Mouse (Mus musculus) heart, embryonic 14.5 days (tissue): ENCODE measurements at regions not wholly inside any gene's neighbourhood (a gene's known extent, or its start where the extent isn't known, plus 50 kb on each side); places are given as distances from the start of the nearest gene placed in this dataset.

Source experiments
- ATAC-seq: fragments of 200-750 bp; cut with Nextera tagmentation; 2 replicates; pipeline ENCODE4 v1.8.0; 2017; ENCODE audit warnings: low read depth, moderate TSS enrichment; ENCODE audit not compliant: insufficient number of reproducible peaks, insufficient read depth, low FRiP score
- H3K27ac ChIP-seq, 2 experiments: fragments of 200-500 bp in 1 of 2; fragments of 300-500 bp in 1 of 2; sonication (generic) in 1 of 2; replicated peaks in 1 of 2; 2 replicates each; pipeline ENCODE4 v1.5.1; 2012 to 2014; ENCODE audit warnings: low read depth in 2 of 2, low read length in 2 of 2, control low read depth in 1 of 2, mild to moderate bottlenecking in 1 of 2, mixed read lengths in 1 of 2; ENCODE audit not compliant: control insufficient read depth in 1 of 2, insufficient read depth in 1 of 2
- H3K27me3 ChIP-seq: fragments of 300-500 bp; sonication (generic); 2 replicates; pipeline ENCODE4 v1.6.1; 2014; ENCODE audit warnings: mild to moderate bottlenecking, low read length, control low read depth; ENCODE audit not compliant: control insufficient read depth, insufficient read depth
- H3K36me3 ChIP-seq: fragments of 300-500 bp; sonication (generic); 2 replicates; pipeline ENCODE4 v1.6.1; 2014; ENCODE audit warnings: mild to moderate bottlenecking, control low read depth, low read length, mixed read lengths; ENCODE audit not compliant: control insufficient read depth, insufficient read depth
- H3K4me1 ChIP-seq, 2 experiments: fragments of 200-500 bp in 1 of 2; fragments of 300-500 bp in 1 of 2; sonication (generic) in 1 of 2; 2 replicates each; pipeline ENCODE4 v1.6.1; 2012 to 2014; ENCODE audit warnings: low read length in 2 of 2, control low read depth in 1 of 2, mixed read lengths in 1 of 2; ENCODE audit not compliant: control insufficient read depth in 2 of 2, insufficient read depth in 2 of 2
- H3K4me2 ChIP-seq: fragments of 300-500 bp; sonication (generic); 2 replicates; pipeline ENCODE4 v1.6.1; 2014; ENCODE audit warnings: mild to moderate bottlenecking, low read length
- H3K4me3 ChIP-seq, 2 experiments: fragments of 200-500 bp in 1 of 2; fragments of 300-500 bp in 1 of 2; sonication (generic) in 1 of 2; 2 replicates each; pipeline ENCODE4 v1.5.1; 2012 to 2014; ENCODE audit warnings: low read length in 2 of 2, mild to moderate bottlenecking in 2 of 2, control low read depth in 1 of 2, low read depth in 1 of 2, moderate library complexity in 1 of 2; ENCODE audit not compliant: control insufficient read depth in 1 of 2, insufficient read depth in 1 of 2
- H3K9ac ChIP-seq: fragments of 300-500 bp; sonication (generic); 2 replicates; pipeline ENCODE4 v1.6.1; 2014; ENCODE audit warnings: mild to moderate bottlenecking, low read length
- H3K9me3 ChIP-seq: fragments of 300-500 bp; sonication (generic); 2 replicates; pipeline ENCODE4 v1.6.1; 2016; ENCODE audit warnings: low read length, control low read depth; ENCODE audit not compliant: control insufficient read depth
- WGBS: fragments of 180-500 bp; shearing (Covaris S2); extraction: QIAGEN DNeasy Blood & Tissue Kit; methylation state at CpG from one replicate; pipeline ENCODE4 v1.1.7; 2014; 5-methylcytosine and 5-hydroxymethylcytosine counted together

- Histone ChIP-seq H3K4me2 (no peak overlapping the region), H3K27me3 (no peaks in the 10 kb centered on the region), H3K4me1 (no peaks in the 10 kb centered on the region), H3K27ac (no peak overlapping the region), H3K36me3 (no peaks in the 10 kb centered on the region), H3K9me3 (no peaks in the 10 kb centered on the region), H3K4me3 (no peak overlapping the region), H3K9ac (no peak overlapping the region)
- 46% methylated on average over 8 of the region's 8 CpGs for WGBS
- ATAC-seq, result no peak
Observed at GRCm38 (mm10) chr15:86814808-86815421, 600.7 kb downstream of the Tbc1d22a start.

DNA sequence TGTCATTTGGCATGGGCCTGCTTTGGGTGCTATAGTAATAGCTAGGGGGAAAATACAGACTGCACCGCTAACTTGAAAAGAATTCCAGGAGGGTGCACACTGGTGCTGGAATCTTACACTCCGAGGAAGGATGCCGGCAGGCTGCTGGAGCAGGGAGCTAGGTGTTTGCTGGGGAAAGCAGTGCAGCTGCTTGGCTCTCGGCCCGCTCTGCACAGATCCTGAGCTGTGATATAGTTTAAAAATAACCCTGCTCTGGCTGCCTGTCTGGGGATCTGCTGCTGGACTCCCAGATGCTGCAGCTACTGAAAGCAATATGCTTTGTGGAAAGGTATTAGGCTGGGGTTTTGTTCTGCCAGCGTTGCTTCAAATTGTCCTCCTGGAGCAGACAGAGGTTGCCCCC lies 621.7 kb downstream of the Tbc1d22a start:
- no peaks in the 10 kb centered on the region for H3K27me3 ChIP-seq
- H3K36me3 ChIP-seq, result no peaks in the 10 kb centered on the region
- H3K9me3 ChIP-seq, result no peaks in the 10 kb centered on the region
- H3K4me2 ChIP-seq, result peak overlapping the region; percentile 25; the same call in 1 of the 2 replicates
- H3K9ac ChIP-seq, result no peak overlapping the region
- 0 out of 4 replicates have a peak overlapping the region, but pooled peaks of 1 of the 2 experiments have one; percentile 28 for H3K27ac ChIP-seq
- H3K4me3 ChIP-seq, result no peak overlapping the region
- ATAC-seq, result no peak
- 19% methylated on average over 6 of the region's 6 CpGs for WGBS
- peaks cover 12 to 19% of the 10 kb centered on the region in 2 experiments for H3K4me1 ChIP-seq

DNA sequence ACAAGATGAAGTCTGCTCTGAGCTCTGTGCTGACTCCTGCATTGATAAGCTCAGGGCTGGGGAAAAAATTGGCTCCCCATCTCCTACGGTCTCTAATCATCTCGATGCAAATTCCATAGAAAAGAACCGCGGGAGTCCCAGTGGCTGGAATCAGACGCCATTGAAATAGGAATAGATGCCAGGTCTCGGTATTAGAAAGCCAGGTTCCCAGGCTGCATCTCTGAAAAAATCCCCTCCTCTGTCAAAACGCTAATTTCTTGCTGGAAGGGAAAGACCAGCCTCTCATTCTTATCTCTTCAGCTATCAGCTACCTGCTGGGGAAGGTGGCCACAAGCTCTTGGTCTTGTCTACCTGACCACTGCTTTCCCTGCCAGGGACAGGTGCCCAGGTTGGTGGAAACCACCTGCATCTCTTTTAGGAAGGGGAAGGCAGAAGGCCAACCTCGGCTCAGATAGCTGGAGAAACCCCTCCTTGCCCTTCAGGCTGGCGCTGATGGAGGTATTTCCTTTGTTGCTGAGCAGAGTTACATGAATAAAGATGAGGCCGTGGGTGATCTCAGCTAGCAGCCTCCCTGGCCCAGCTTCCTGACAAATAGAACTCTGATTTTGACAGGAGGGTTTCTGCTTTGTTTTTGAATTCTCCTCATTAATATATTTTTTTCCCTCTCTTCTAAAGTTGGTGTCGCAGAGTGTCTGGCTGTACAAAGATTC lies 638.1 kb downstream of the Tbc1d22a start:
- Histone ChIP-seq H3K4me1 (no peaks in the 10 kb centered on the region), H3K4me2 (no peak overlapping the region), H3K27ac (no peak overlapping the region), H3K9me3 (no peaks in the 10 kb centered on the region), H3K27me3 (no peaks in the 10 kb centered on the region), H3K4me3 (no peak overlapping the region), H3K36me3 (no peaks in the 10 kb centered on the region), H3K9ac (no peak overlapping the region)
- WGBS, result 45% methylated on average over 11 of the region's 11 CpGs
- ATAC-seq, result no peak

- no peak for ATAC-seq
- no peaks in the 10 kb centered on the region for H3K36me3 ChIP-seq
- H3K9me3 ChIP-seq, result no peaks in the 10 kb centered on the region
- no peaks in the 10 kb centered on the region for H3K27me3 ChIP-seq
- H3K4me1 ChIP-seq, result no peaks in the 10 kb centered on the region
- H3K27ac ChIP-seq, result no peak overlapping the region
- H3K4me3 ChIP-seq, result no peak overlapping the region
- WGBS, result 8% methylated on average over 3 of the region's 3 CpGs
- no peak overlapping the region for H3K9ac ChIP-seq
- H3K4me2 ChIP-seq, result no peak overlapping the region
Observed at GRCm38 (mm10) chr15:86858356-86858906, 644.2 kb downstream of the Tbc1d22a start.

- no peaks in the 10 kb centered on the region for H3K27me3 ChIP-seq
- no peaks in the 10 kb centered on the region for H3K36me3 ChIP-seq
- 14% methylated on average over 7 of the region's 7 CpGs for WGBS
- H3K4me2 ChIP-seq, result 0 out of 2 replicates have a peak overlapping the region, but pooled peaks have one; percentile 32
- no peak for ATAC-seq
- 0 out of 4 replicates have a peak, but pooled peaks cover 0 to 3% of the 10 kb centered on the region in 2 experiments for H3K4me1 ChIP-seq
- no peaks in the 10 kb centered on the region for H3K9me3 ChIP-seq
- H3K4me3 ChIP-seq, result no peak overlapping the region
- no peak overlapping the region for H3K9ac ChIP-seq
- H3K27ac ChIP-seq, result no peak overlapping the region
Observed at GRCm38 (mm10) chr15:86875721-86876309, 661.6 kb downstream of the Tbc1d22a start.

- Histone ChIP-seq H3K4me1 (no peaks in the 10 kb centered on the region), H3K36me3 (no peaks in the 10 kb centered on the region), H3K9ac (no peak overlapping the region), H3K27me3 (no peaks in the 10 kb centered on the region), H3K4me2 (no peak overlapping the region), H3K9me3 (no peaks in the 10 kb centered on the region), H3K4me3 (no peak overlapping the region), H3K27ac (no peak overlapping the region)
- ATAC-seq, result no peak
- WGBS, result 50% methylated on average over 6 of the region's 6 CpGs
Observed at GRCm38 (mm10) chr15:86896974-86897373, 647.1 kb upstream of the Fam19a5 start.

GRCm38 (mm10) chr15:86899961-86900360 lies 644.1 kb upstream of the Fam19a5 start:
- no peak overlapping the region for H3K27ac ChIP-seq
- no peak overlapping the region for H3K4me3 ChIP-seq
- WGBS, result 67% methylated on average over 1 of the region's 1 CpGs
- H3K36me3 ChIP-seq, result no peaks in the 10 kb centered on the region
- H3K9me3 ChIP-seq, result no peaks in the 10 kb centered on the region
- no peak for ATAC-seq
- H3K4me1 ChIP-seq, result no peaks in the 10 kb centered on the region
- H3K4me2 ChIP-seq, result no peak overlapping the region
- no peaks in the 10 kb centered on the region for H3K27me3 ChIP-seq
- H3K9ac ChIP-seq, result no peak overlapping the region
